Mouse (Mus musculus) liver, embryonic 11.5 days (tissue): ENCODE results near the gene Ndufs5. TPM values are rescaled to one million over a fixed set of nuclear protein-coding genes. Genes with fewer than 3 reads are reported as not detected.

ENCODE experiments used
- ATAC-seq: fragments of 200-750 bp; cut with Nextera tagmentation; replicated peaks from 2 replicates; pipeline ENCODE4 v1.8.0; 2017; ENCODE audit warnings: moderate number of reproducible peaks, mild to moderate bottlenecking, moderate TSS enrichment, moderate library complexity; ENCODE audit not compliant: low FRiP score
- DNase-seq: peaks from one replicate; pipeline ENCODE4 v3.0.0-alpha.2; 2017; ENCODE audit warnings: low spot score
- H3K27ac ChIP-seq: fragments of 300-500 bp; sonication (generic); 2 replicates; pipeline ENCODE4 v1.5.1; 2014; ENCODE audit warnings: mild to moderate bottlenecking, low read depth, low read length, control low read depth
- H3K27me3 ChIP-seq: fragments of 300-500 bp; sonication (generic); replicated peaks from 2 replicates; pipeline ENCODE4 v1.6.1; 2014; ENCODE audit warnings: low read length, mixed read lengths; ENCODE audit not compliant: control insufficient read depth, insufficient read depth
- H3K36me3 ChIP-seq: fragments of 300-500 bp; sonication (generic); 2 replicates; pipeline ENCODE4 v1.6.1; 2014; ENCODE audit warnings: mild to moderate bottlenecking, low read length, moderate library complexity, mixed read lengths; ENCODE audit not compliant: control insufficient read depth, insufficient read depth
- H3K4me1 ChIP-seq: fragments of 300-500 bp; sonication (generic); replicated peaks from 2 replicates; pipeline ENCODE4 v1.6.1; 2014; ENCODE audit warnings: low read length, mixed read lengths; ENCODE audit not compliant: control insufficient read depth, insufficient read depth
- H3K4me2 ChIP-seq: fragments of 300-500 bp; sonication (generic); 2 replicates; pipeline ENCODE4 v1.6.1; 2014; ENCODE audit warnings: mild to moderate bottlenecking, control low read depth, moderate library complexity
- H3K4me3 ChIP-seq: fragments of 300-500 bp; sonication (generic); 2 replicates; pipeline ENCODE4 v1.5.1; 2014; ENCODE audit warnings: low read depth, low read length, control low read depth
- H3K9ac ChIP-seq: fragments of 300-500 bp; sonication (generic); 2 replicates; pipeline ENCODE4 v1.6.1; 2014; ENCODE audit warnings: low read depth, low read length, control low read depth
- H3K9me3 ChIP-seq: fragments of 300-500 bp; sonication (generic); 2 replicates; pipeline ENCODE4 v1.6.1; 2016; ENCODE audit warnings: low read length, inconsistent platforms, mixed read lengths; ENCODE audit not compliant: control insufficient read depth
- WGBS: fragments of 180-500 bp; shearing (Covaris S2); extraction: QIAGEN DNeasy Blood & Tissue Kit; methylation state at CpG from one replicate; pipeline ENCODE4 v1.1.7; 2014; 5-methylcytosine and 5-hydroxymethylcytosine counted together
- polyA plus RNA-seq: library from polyadenylated mRNA; unstranded; fragments of >200 nt; fragmentation: Nextera tagmentation; extraction: Ambion mirVana; gene quantifications from 2 replicates; pipeline ENCODE4 v1.2.1, GENCODE M21; 2014

Ndufs5 gene
- polyA plus RNA-seq, 1 experiment from 2014 or later: 323 TPM

DNA sequence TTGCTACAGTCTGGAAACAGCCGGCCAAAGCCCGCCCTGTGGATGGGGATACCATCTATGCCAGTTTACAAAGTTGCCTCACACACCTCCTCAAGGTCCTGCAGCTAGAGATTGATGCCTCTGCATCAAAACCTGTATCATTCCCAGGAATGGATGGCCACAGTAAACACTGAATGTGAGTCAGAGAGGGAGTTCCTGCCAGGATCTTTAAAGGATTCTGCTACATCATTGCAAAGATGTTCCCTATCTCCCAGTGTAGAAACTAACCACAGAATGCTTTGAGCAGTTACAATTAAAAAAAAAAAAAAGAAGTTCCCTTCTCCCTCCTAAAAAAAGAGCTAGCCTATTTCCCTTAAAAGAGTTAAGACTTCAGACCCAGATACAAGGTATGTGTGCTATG lies 12.7 kb downstream of the Ndufs5 start:
- Histone ChIP-seq H3K9me3 (no peaks in the 10 kb centered on the region), H3K9ac (no peak overlapping the region), H3K36me3 (no peaks in the 10 kb centered on the region), H3K4me3 (no peak overlapping the region), H3K4me1 (no peaks in the 10 kb centered on the region), H3K27ac (no peak overlapping the region), H3K4me2 (no peak overlapping the region), H3K27me3 (no peaks in the 10 kb centered on the region)
- ATAC-seq: no peak
- WGBS: 77% methylated on average over 2 of the region's 2 CpGs
- no peak for DNase-seq

- no peaks in the 10 kb centered on the region for H3K27me3 ChIP-seq
- ATAC-seq (no peak), DNase-seq (no peak)
- H3K4me2 ChIP-seq: no peak overlapping the region
- no peak overlapping the region for H3K9ac ChIP-seq
- no peak overlapping the region for H3K4me3 ChIP-seq
- 84% methylated on average over 12 of the region's 12 CpGs for WGBS
- no peaks in the 10 kb centered on the region for H3K9me3 ChIP-seq
- H3K4me1 ChIP-seq: no peaks in the 10 kb centered on the region
- no peaks in the 10 kb centered on the region for H3K36me3 ChIP-seq
- H3K27ac ChIP-seq: no peak overlapping the region
Observed at GRCm38 (mm10) chr4:123693384-123693783, 24.6 kb downstream of the Ndufs5 start.

GRCm38 (mm10) chr4:123692071-123692470 lies 25.9 kb downstream of the Ndufs5 start:
- Histone ChIP-seq H3K9me3 (no peaks in the 10 kb centered on the region), H3K27ac (no peak overlapping the region), H3K4me1 (peaks cover 4% of the 10 kb centered on the region; the same call in 1 of the 2 replicates), H3K4me3 (no peak overlapping the region), H3K9ac (no peak overlapping the region), H3K4me2 (no peak overlapping the region), H3K27me3 (peaks cover 4% of the 10 kb centered on the region), H3K36me3 (no peaks in the 10 kb centered on the region)
- DNase-seq: no peak
- WGBS: 73% methylated on average over 3 of the region's 3 CpGs
- ATAC-seq: no peak

GRCm38 (mm10) chr4:123690311-123690710 lies 27.7 kb downstream of the Ndufs5 start:
- no peaks in the 10 kb centered on the region for H3K36me3 ChIP-seq
- no peak for DNase-seq
- no peaks in the 10 kb centered on the region for H3K9me3 ChIP-seq
- H3K9ac ChIP-seq: no peak overlapping the region
- ATAC-seq: no peak
- 84% methylated on average over 10 of the region's 10 CpGs for WGBS
- peaks cover 12% of the 10 kb centered on the region; the same call in 1 of the 2 replicates for H3K4me1 ChIP-seq
- H3K4me3 ChIP-seq: no peak overlapping the region
- H3K27me3 ChIP-seq: peaks cover 22% of the 10 kb centered on the region
- no peak overlapping the region for H3K27ac ChIP-seq
- no peak overlapping the region for H3K4me2 ChIP-seq

- H3K4me3 ChIP-seq: peak overlapping the region; percentile 72
- H3K27ac ChIP-seq: 0 out of 2 replicates have a peak overlapping the region, but pooled peaks have one; percentile 19
- ATAC-seq (peak; percentile 74), DNase-seq (peak; percentile 60)
- WGBS: under 1% methylated on average over 53 of the region's 89 CpGs
- peak overlapping the region; percentile 99 for H3K4me2 ChIP-seq
- H3K9ac ChIP-seq: peak overlapping the region; percentile 64
- H3K36me3 ChIP-seq: no peaks in the 10 kb centered on the region
- peaks cover 31% of the 10 kb centered on the region for H3K27me3 ChIP-seq
- no peaks in the 10 kb centered on the region for H3K9me3 ChIP-seq
- H3K4me1 ChIP-seq: peaks cover 12% of the 10 kb centered on the region; the same call in 1 of the 2 replicates
Observed at GRCm38 (mm10) chr4:123687025-123687781, 30.8 kb downstream of the Ndufs5 start.

DNA sequence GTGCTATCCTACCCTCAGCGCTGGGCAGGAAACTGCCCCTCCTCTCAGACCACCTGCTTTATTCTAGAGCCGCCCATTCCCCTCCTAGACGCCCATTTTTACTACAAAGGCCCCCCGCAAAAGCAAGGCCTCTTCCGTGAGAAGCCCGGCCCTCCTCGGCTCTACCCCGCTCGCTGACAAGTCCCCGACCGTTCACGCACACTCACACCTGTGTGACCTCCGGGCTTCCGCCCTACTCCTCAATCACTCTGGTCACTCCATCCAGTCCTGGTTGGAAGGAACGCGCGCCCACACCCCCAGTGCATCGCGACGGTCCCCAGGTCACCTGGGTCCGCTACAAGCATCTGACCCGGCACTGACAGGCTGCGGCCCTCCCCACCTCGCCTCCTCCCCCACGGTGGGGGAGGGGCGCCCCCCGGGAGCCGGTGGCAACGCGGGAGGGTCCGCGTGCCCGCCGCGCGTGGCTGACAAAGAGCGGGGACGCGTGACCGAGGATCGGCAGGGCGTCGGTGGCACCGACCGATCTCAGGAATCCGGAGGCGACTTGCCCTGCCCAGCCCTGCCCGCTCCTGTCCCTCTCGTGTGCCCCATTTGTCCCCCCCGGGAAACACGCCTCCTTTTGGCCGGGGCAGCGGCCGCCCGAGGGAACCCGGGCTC lies 31.5 kb downstream of the Ndufs5 start:
- Histone ChIP-seq H3K27ac (0 out of 2 replicates have a peak overlapping the region, but pooled peaks have one; percentile 19), H3K4me2 (peak overlapping the region; percentile 99), H3K36me3 (no peaks in the 10 kb centered on the region), H3K9me3 (no peaks in the 10 kb centered on the region), H3K4me3 (peak overlapping the region; percentile 72), H3K9ac (peak overlapping the region; percentile 64), H3K27me3 (peaks cover 31% of the 10 kb centered on the region), H3K4me1 (peaks cover 12% of the 10 kb centered on the region; the same call in 1 of the 2 replicates)
- ATAC-seq: peak; percentile 39
- peak; percentile 47 for DNase-seq
- 1% methylated on average over 56 of the region's 56 CpGs for WGBS

DNA sequence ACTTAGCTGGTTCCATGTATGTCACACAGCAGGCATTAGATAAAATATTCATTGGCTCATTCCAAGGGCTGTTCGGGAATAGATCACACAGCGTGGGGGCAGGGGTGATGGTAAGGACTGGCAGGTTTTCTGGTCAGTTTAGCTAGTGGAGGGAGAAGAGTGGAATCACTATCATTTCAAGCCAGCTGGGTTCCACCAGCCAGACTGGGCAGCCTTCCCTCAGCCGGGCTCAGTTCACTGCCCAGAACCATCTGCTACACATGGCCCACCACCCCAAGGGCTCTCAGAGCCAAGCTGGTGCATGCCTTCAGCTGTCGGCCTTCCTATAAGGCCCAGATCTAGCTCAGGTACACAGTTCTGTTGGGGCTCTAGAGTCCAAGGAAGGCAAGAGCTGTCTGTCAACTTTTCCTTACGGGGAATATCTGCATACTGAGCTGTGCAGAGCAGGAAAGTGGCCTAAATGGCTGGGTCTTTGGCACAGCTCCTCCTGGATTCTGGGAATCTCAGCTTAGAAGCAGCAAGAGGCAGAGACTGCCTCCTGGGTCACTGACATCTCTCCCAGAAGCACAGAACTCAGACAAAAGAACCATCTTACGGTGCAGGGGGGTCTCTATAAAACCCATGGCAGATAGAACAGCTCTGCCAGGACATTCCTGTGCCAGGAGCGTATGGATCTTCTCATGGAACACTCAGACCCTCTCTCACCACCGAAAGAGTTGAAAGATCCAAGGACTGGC lies 32.3 kb downstream of the Ndufs5 start:
- H3K9ac ChIP-seq: no peak overlapping the region
- DNase-seq (no peak), ATAC-seq (no peak)
- peaks cover 12% of the 10 kb centered on the region; the same call in 1 of the 2 replicates for H3K4me1 ChIP-seq
- peaks cover 31% of the 10 kb centered on the region for H3K27me3 ChIP-seq
- 60% methylated on average over 8 of the region's 8 CpGs for WGBS
- peak overlapping the region; percentile 99 for H3K4me2 ChIP-seq
- H3K27ac ChIP-seq: no peak overlapping the region
- no peaks in the 10 kb centered on the region for H3K36me3 ChIP-seq
- H3K4me3 ChIP-seq: peak overlapping the region; percentile 72
- H3K9me3 ChIP-seq: no peaks in the 10 kb centered on the region

GRCm38 (mm10) chr4:123685046-123685445 lies 33.0 kb downstream of the Ndufs5 start:
- H3K4me2 ChIP-seq: no peak overlapping the region
- H3K4me3 ChIP-seq: no peak overlapping the region
- DNase-seq (no peak), ATAC-seq (no peak)
- no peak overlapping the region for H3K9ac ChIP-seq
- H3K36me3 ChIP-seq: no peaks in the 10 kb centered on the region
- no peak overlapping the region for H3K27ac ChIP-seq
- 71% methylated on average over 7 of the region's 7 CpGs for WGBS
- H3K4me1 ChIP-seq: peaks cover 12% of the 10 kb centered on the region; the same call in 1 of the 2 replicates
- H3K9me3 ChIP-seq: no peaks in the 10 kb centered on the region
- H3K27me3 ChIP-seq: peaks cover 31% of the 10 kb centered on the region
